Mouse (Mus musculus): ENCODE data around the gene 4930503B20Rik. TPM values are rescaled to one million over a fixed set of nuclear protein-coding genes. Genes with fewer than 3 reads are reported as not detected.

The 4930503B20Rik gene
- polyA plus RNA-seq, 1 experiment from 2014 or later: not detected

GRCm38 (mm10) chr3:146625766-146626165 is 25.4 kb downstream of the 4930503B20Rik start:
- Histone ChIP-seq H3K4me3 (replicated peaks; ENCODE audit: low read length) (no peak overlapping the region), H3K36me3 (ENCODE audit: control insufficient read depth, insufficient read depth) (no peaks in the 10 kb centered on the region), H3K9me3 (ENCODE audit: control insufficient read depth, low read length) (no peaks in the 10 kb centered on the region), H3K27ac (ENCODE audit: low read length) (no peak overlapping the region), H3K9ac (replicated peaks; ENCODE audit: low read depth, low read length) (no peak overlapping the region), H3K27me3 (replicated peaks; ENCODE audit: control insufficient read depth, insufficient read depth, low read length) (no peaks in the 10 kb centered on the region), H3K4me2 (ENCODE audit: low read length) (no peak overlapping the region), H3K4me1 (replicated peaks; ENCODE audit: control insufficient read depth, insufficient read depth, low read length) (no peaks in the 10 kb centered on the region; the same call in 1 of the 2 replicates)
- WGBS: 87% methylated on average over 4 of the region's 4 CpGs
- no peak for ATAC-seq

GRCm38 (mm10) chr3:146621966-146622365 is 29.2 kb downstream of the 4930503B20Rik start:
- Histone ChIP-seq H3K4me3 (replicated peaks; ENCODE audit: low read length) (no peak overlapping the region), H3K9me3 (ENCODE audit: control insufficient read depth, low read length) (no peaks in the 10 kb centered on the region), H3K36me3 (ENCODE audit: control insufficient read depth, insufficient read depth) (no peaks in the 10 kb centered on the region), H3K4me1 (replicated peaks; ENCODE audit: control insufficient read depth, insufficient read depth, low read length) (no peaks in the 10 kb centered on the region; the same call in 1 of the 2 replicates), H3K4me2 (ENCODE audit: low read length) (no peak overlapping the region), H3K27me3 (replicated peaks; ENCODE audit: control insufficient read depth, insufficient read depth, low read length) (no peaks in the 10 kb centered on the region), H3K27ac (ENCODE audit: low read length) (no peak overlapping the region), H3K9ac (replicated peaks; ENCODE audit: low read depth, low read length) (no peak overlapping the region)
- no peak for ATAC-seq
- WGBS: 82% methylated on average over 11 of the region's 11 CpGs

- no peak overlapping the region for H3K4me2 ChIP-seq (ENCODE audit: low read length)
- H3K4me3 ChIP-seq (replicated peaks; ENCODE audit: low read length): no peak overlapping the region
- H3K9me3 ChIP-seq (ENCODE audit: control insufficient read depth, low read length): no peaks in the 10 kb centered on the region
- no peaks in the 10 kb centered on the region for H3K27me3 ChIP-seq (replicated peaks; ENCODE audit: control insufficient read depth, insufficient read depth, low read length)
- no peaks in the 10 kb centered on the region for H3K36me3 ChIP-seq (ENCODE audit: control insufficient read depth, insufficient read depth)
- ATAC-seq: peak; percentile 66
- H3K4me1 ChIP-seq (replicated peaks; ENCODE audit: control insufficient read depth, insufficient read depth, low read length): no peaks in the 10 kb centered on the region; the same call in 1 of the 2 replicates
- no peak overlapping the region for H3K27ac ChIP-seq (ENCODE audit: low read length)
- WGBS: 74% methylated on average over 14 of the region's 14 CpGs
- no peak overlapping the region for H3K9ac ChIP-seq (replicated peaks; ENCODE audit: low read depth, low read length)
Observed at GRCm38 (mm10) chr3:146620555-146621249, 30.4 kb downstream of the 4930503B20Rik start.

DNA sequence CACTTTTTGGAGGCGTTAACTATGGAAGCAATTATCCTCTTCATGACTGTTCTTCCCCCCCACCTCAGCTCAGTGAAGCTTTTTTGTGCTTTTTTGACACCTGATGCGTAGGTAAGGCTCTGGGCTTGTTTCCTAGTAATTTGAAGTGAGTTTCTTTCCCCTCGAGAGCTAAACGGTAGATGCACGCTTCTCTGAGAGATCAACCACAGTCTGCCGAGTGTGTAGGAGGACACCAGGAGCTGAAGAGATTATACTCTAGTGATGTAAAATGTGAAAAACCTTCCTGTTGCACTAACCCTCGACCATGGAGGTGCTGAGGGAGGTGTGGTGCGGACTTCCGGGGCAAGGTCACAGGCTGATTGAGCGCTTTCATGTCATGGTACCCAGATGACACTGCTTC is 31.0 kb downstream of the 4930503B20Rik start:
- no peak overlapping the region for H3K4me2 ChIP-seq (ENCODE audit: low read length)

GRCm38 (mm10) chr3:146618357-146618756 is 32.8 kb downstream of the 4930503B20Rik start:
- Histone ChIP-seq H3K9me3 (ENCODE audit: control insufficient read depth, low read length) (no peaks in the 10 kb centered on the region), H3K27me3 (replicated peaks; ENCODE audit: control insufficient read depth, insufficient read depth, low read length) (no peaks in the 10 kb centered on the region), H3K4me2 (ENCODE audit: low read length) (no peak overlapping the region), H3K27ac (ENCODE audit: low read length) (no peak overlapping the region), H3K36me3 (ENCODE audit: control insufficient read depth, insufficient read depth) (no peaks in the 10 kb centered on the region), H3K9ac (replicated peaks; ENCODE audit: low read depth, low read length) (no peak overlapping the region), H3K4me1 (replicated peaks; ENCODE audit: control insufficient read depth, insufficient read depth, low read length) (no peaks in the 10 kb centered on the region; the same call in 1 of the 2 replicates), H3K4me3 (replicated peaks; ENCODE audit: low read length) (no peak overlapping the region)
- no peak for ATAC-seq
- 91% methylated on average over 4 of the region's 4 CpGs for WGBS

More for the DNA sequence above, 31.0 kb downstream of the 4930503B20Rik start:
- Histone ChIP-seq H3K4me1 (replicated peaks; ENCODE audit: control insufficient read depth, insufficient read depth, low read length) (no peaks in the 10 kb centered on the region; the same call in 1 of the 2 replicates), H3K27ac (ENCODE audit: low read length) (no peak overlapping the region), H3K9me3 (ENCODE audit: control insufficient read depth, low read length) (no peaks in the 10 kb centered on the region), H3K36me3 (ENCODE audit: control insufficient read depth, insufficient read depth) (no peaks in the 10 kb centered on the region), H3K27me3 (replicated peaks; ENCODE audit: control insufficient read depth, insufficient read depth, low read length) (no peaks in the 10 kb centered on the region), H3K4me3 (replicated peaks; ENCODE audit: low read length) (no peak overlapping the region), H3K9ac (replicated peaks; ENCODE audit: low read depth, low read length) (no peak overlapping the region)
- ATAC-seq: no peak
- 84% methylated on average over 10 of the region's 10 CpGs for WGBS

- H3K4me3 ChIP-seq (replicated peaks; ENCODE audit: low read length): no peak overlapping the region
- no peak overlapping the region for H3K27ac ChIP-seq (ENCODE audit: low read length)
- no peak overlapping the region for H3K4me2 ChIP-seq (ENCODE audit: low read length)
- no peaks in the 10 kb centered on the region for H3K27me3 ChIP-seq (replicated peaks; ENCODE audit: control insufficient read depth, insufficient read depth, low read length)
- no peak for ATAC-seq
- no peaks in the 10 kb centered on the region for H3K36me3 ChIP-seq (ENCODE audit: control insufficient read depth, insufficient read depth)
- H3K9ac ChIP-seq (replicated peaks; ENCODE audit: low read depth, low read length): no peak overlapping the region
- H3K4me1 ChIP-seq (replicated peaks; ENCODE audit: control insufficient read depth, insufficient read depth, low read length): no peaks in the 10 kb centered on the region; the same call in 1 of the 2 replicates
- H3K9me3 ChIP-seq (ENCODE audit: control insufficient read depth, low read length): no peaks in the 10 kb centered on the region
Observed at GRCm38 (mm10) chr3:146617946-146618345, 33.2 kb downstream of the 4930503B20Rik start.

DNA sequence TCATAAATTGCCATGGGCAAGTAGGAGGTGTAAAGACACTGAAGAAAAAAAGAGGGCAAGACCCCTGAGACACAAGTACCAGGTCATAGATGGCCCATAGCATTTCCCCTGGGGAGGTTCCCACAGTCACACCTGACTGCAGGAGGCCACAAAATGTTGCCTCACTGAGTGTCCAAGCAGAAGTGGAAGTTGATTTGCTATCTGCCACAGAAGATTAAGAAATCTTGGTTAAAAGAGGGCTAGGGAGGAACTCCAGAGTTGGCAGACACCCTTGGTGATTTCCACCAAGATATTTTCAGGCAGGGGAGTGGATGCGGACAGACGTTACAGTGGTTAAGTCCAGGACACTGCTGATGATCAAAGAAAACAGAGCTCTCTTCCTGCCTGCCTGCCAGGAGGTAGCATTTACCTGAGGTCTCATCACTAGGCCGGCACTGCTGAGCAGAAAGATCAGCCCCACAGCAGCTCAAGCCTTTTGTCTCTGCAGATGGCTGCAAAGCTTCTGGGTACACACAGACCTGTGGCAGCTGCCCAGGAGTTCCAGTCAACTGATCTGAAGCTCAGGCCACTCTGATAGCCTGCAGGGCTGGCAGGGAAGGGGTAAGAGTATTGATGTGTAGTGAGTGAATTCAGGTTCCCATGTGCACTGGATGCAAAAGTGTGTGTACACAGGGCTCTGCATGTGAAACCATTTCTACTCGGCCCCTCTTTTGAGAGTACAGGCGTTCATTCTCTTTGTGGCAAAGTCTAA is 34.4 kb downstream of the 4930503B20Rik start:
- no peaks in the 10 kb centered on the region for H3K27me3 ChIP-seq (replicated peaks; ENCODE audit: control insufficient read depth, insufficient read depth, low read length)

GRCm38 (mm10) chr3:146615496-146615895 is 35.6 kb downstream of the 4930503B20Rik start, which contains the start of gene Dnase2b:
Dnase2b (minus strand) TSS chr3:146615596.
- 95% methylated on average over 4 of the region's 4 CpGs for WGBS
- ATAC-seq: no peak
- Histone ChIP-seq H3K27me3 (replicated peaks; ENCODE audit: control insufficient read depth, insufficient read depth, low read length) (no peaks in the 10 kb centered on the region), H3K27ac (ENCODE audit: low read length) (no peak within 1 kb of the TSS), H3K9me3 (ENCODE audit: control insufficient read depth, low read length) (no peaks in the 10 kb centered on the region), H3K4me3 (replicated peaks; ENCODE audit: low read length) (no peak within 1 kb of the TSS), H3K4me2 (ENCODE audit: low read length) (no peak within 1 kb of the TSS), H3K4me1 (replicated peaks; ENCODE audit: control insufficient read depth, insufficient read depth, low read length) (no peaks in the 10 kb centered on the region; the same call in 1 of the 2 replicates), H3K9ac (replicated peaks; ENCODE audit: low read depth, low read length) (no peak within 1 kb of the TSS), H3K36me3 (ENCODE audit: control insufficient read depth, insufficient read depth) (no peaks in the 10 kb centered on the region)

More for the DNA sequence above, 34.4 kb downstream of the 4930503B20Rik start:
- Histone ChIP-seq H3K4me2 (ENCODE audit: low read length) (no peak overlapping the region), H3K9me3 (ENCODE audit: control insufficient read depth, low read length) (no peaks in the 10 kb centered on the region), H3K9ac (replicated peaks; ENCODE audit: low read depth, low read length) (no peak overlapping the region), H3K36me3 (ENCODE audit: control insufficient read depth, insufficient read depth) (no peaks in the 10 kb centered on the region), H3K4me1 (replicated peaks; ENCODE audit: control insufficient read depth, insufficient read depth, low read length) (no peaks in the 10 kb centered on the region; the same call in 1 of the 2 replicates), H3K4me3 (replicated peaks; ENCODE audit: low read length) (no peak overlapping the region), H3K27ac (ENCODE audit: low read length) (no peak overlapping the region)
- no peak for ATAC-seq
- 76% methylated on average over 5 of the region's 5 CpGs for WGBS

DNA sequence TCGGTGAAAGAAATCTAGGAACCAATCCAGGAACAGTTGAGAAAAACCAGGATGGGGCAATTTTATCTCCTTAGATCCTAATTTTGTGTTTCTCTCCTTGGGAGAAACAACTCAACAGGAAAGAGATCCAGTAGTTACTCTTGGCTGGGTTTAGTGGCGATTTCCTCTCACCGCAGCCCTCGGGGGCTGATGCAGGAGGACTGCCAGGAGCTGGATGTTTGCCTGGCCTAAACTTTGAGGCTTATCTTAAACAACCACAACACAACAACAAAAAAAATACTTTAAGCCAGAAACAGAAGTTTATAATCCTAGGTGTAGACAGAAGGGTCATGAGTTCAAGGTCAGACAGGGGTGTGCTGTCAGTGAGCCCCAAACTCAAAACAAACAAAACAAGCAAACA is 39.3 kb downstream of the 4930503B20Rik start:
- no peak overlapping the region for H3K4me3 ChIP-seq (replicated peaks; ENCODE audit: low read length)
- 74% methylated on average over 4 of the region's 4 CpGs for WGBS
- no peaks in the 10 kb centered on the region for H3K9me3 ChIP-seq (ENCODE audit: control insufficient read depth, low read length)
- no peaks in the 10 kb centered on the region for H3K36me3 ChIP-seq (ENCODE audit: control insufficient read depth, insufficient read depth)
- ATAC-seq: no peak
- no peak overlapping the region for H3K9ac ChIP-seq (replicated peaks; ENCODE audit: low read depth, low read length)
- H3K27ac ChIP-seq (ENCODE audit: low read length): no peak overlapping the region
- H3K27me3 ChIP-seq (replicated peaks; ENCODE audit: control insufficient read depth, insufficient read depth, low read length): no peaks in the 10 kb centered on the region
- H3K4me2 ChIP-seq (ENCODE audit: low read length): no peak overlapping the region
- H3K4me1 ChIP-seq (replicated peaks; ENCODE audit: control insufficient read depth, insufficient read depth, low read length): peaks cover 3% of the 10 kb centered on the region; the same call in 1 of the 2 replicates
